ENCODE assay signal across 31 mouse cellular contexts in the genomic region with DNA sequence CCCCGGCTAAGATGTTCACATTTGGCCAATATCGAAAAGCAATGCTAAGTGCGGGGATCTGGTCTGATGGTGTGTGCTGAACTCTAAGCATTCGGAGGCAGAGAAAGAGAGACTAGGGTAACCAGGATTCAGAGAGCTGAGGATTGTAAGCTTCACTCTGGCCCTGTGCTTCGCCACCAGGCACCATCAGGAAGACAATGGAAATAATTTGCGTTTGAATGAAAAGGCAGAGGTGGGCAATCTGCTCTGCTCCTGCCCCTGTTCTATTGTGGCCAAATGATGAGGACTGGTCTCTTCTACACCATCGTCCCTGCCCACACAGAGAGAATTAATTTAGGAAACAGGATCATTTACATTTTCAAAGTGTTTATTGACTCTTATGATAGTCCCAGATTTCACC. TPM values are rescaled to one million over a fixed set of nuclear protein-coding genes. Genes with fewer than 3 reads are reported as not detected.
"Had no signal": no experiment of that assay in that cellular context is flagged by ENCODE, and none has a peak within 500 bp of the region (broad histone marks: within the 10 kb centered on the region; RNA-seq: fewer than 3 reads in every experiment).

No protein-coding gene starts in this region.

- H3K4me2 ChIP-seq: heart, embryonic 11.5 days; heart, embryonic 13.5 days; heart, embryonic 15.5 days; hindbrain, embryonic 13.5 days; hindbrain, embryonic 15.5 days; intestine, embryonic 15.5 days; limb, embryonic 12.5 days; liver, embryonic 11.5 days; liver, embryonic 13.5 days; liver, embryonic 15.5 days had no signal

- DNase-seq: gastrocnemius, postnatal 14 days; gastrocnemius, postnatal 36 days; heart, adult 11 months; heart, adult 2 months; heart, postnatal 14 days; heart, postnatal 36 days; kidney, adult 18-20 months; kidney, adult 8-10 months; kidney, postnatal 10 days; kidney, postnatal 25 days; kidney, postnatal 4 days; liver; liver, embryonic 13.5 days had no signal

- H3K9me3 ChIP-seq: heart, embryonic 13.5 days; heart, embryonic 15.5 days; hindbrain, embryonic 13.5 days; hindbrain, embryonic 15.5 days; intestine, embryonic 15.5 days; limb, embryonic 10.5 days; limb, embryonic 12.5 days; liver, embryonic 13.5 days; liver, embryonic 15.5 days had no signal

- H3K27me3 ChIP-seq: heart, embryonic 13.5 days; heart, embryonic 15.5 days; hindbrain, embryonic 13.5 days; hindbrain, embryonic 15.5 days; intestine, embryonic 15.5 days; limb, embryonic 12.5 days; liver, embryonic 13.5 days; liver, embryonic 15.5 days had no signal

- H3K4me1 ChIP-seq: heart, embryonic 13.5 days; heart, embryonic 15.5 days; hindbrain, embryonic 15.5 days; intestine, embryonic 15.5 days; limb, embryonic 10.5 days; limb, embryonic 12.5 days; liver, embryonic 13.5 days; liver, embryonic 15.5 days had no signal

- H3K36me3 ChIP-seq: heart, embryonic 13.5 days; heart, embryonic 15.5 days; hindbrain, embryonic 13.5 days; hindbrain, embryonic 15.5 days; intestine, embryonic 15.5 days; limb, embryonic 10.5 days; limb, embryonic 12.5 days; liver, embryonic 13.5 days had no signal

- H3K4me3 ChIP-seq: heart, adult 2 months; heart, embryonic 13.5 days; heart, embryonic 15.5 days; hindbrain, embryonic 13.5 days; hindbrain, embryonic 15.5 days; intestine, embryonic 15.5 days; layer of hippocampus, adult 2 months; limb, embryonic 10.5 days; limb, embryonic 12.5 days; liver, embryonic 13.5 days; liver, embryonic 15.5 days had no signal

- H3K9ac ChIP-seq: heart, embryonic 13.5 days; heart, embryonic 15.5 days; hindbrain, embryonic 13.5 days; hindbrain, embryonic 15.5 days; intestine, embryonic 15.5 days; limb, embryonic 12.5 days; liver, embryonic 13.5 days; liver, embryonic 15.5 days had no signal

- H3K27ac ChIP-seq: heart, adult 2 months; heart, embryonic 13.5 days; heart, embryonic 15.5 days; hindbrain, embryonic 13.5 days; hindbrain, embryonic 15.5 days; intestine, embryonic 15.5 days; layer of hippocampus, adult 2 months; limb, embryonic 10.5 days; limb, embryonic 12.5 days; liver, embryonic 13.5 days; liver, embryonic 15.5 days had no signal

- ATAC-seq: inflammation-experienced regulatory T-cells, adult 6 months; intestine, embryonic 15.5 days; intestine, postnatal 0 days had no signal

RNA-seq across cellular contexts. Expression of a gene that starts 15.5 kb away (rescaled TPM):
- polyA plus RNA-seq: gonadal fat pad, adult 2 months; heart, adult 2 months; heart, embryonic 11.5 days; heart, embryonic 15.5 days; heart, postnatal 0 days; hindbrain, embryonic 11.5 days; hindbrain, embryonic 13.5 days; hindbrain, embryonic 15.5 days; inflammation-experienced regulatory T-cells, adult 6 months; intestine, postnatal 0 days; kidney, embryonic 14.5 days; limb, embryonic 10.5 days; limb, embryonic 12.5 days; limb, embryonic 14.5 days had no signal

RNA-seq across cellular contexts. Expression of a gene that starts 48.4 kb away (rescaled TPM):
- polyA plus RNA-seq: heart, embryonic 11.5 days; heart, embryonic 13.5 days; heart, embryonic 15.5 days; heart, postnatal 0 days; hindbrain, embryonic 11.5 days; hindbrain, embryonic 13.5 days; intestine, postnatal 0 days; limb, embryonic 12.5 days had no signal
